Comparison of ENCODE assay signal across 30 mouse cellular contexts in the genomic region with DNA sequence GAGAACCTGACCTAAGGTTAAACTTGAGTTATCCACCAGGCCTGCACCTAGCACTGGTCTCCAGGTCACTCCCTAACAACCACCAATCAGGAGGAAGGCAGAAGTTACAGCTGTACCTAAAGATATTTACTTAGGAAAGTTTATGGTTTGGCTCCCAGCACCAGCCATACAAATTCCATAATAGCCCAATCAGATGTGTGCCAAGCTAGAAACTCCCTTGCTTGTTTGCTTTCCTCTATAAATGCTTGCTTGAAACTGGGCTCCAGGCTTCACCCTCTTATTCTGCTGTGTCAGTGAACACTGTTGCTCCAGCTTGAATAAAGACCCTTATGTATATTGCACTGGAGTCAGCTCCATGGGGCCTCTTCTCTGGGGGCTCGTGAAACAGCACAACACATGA. TPM values are rescaled to one million over a fixed set of nuclear protein-coding genes. Genes with fewer than 3 reads are reported as not detected.
DNase-seq lines count a peak whose midpoint lies in the region; ATAC-seq and TF ChIP-seq lines count a peak whose summit lies in the region.
"Had no signal": no experiment of that assay in that cellular context is flagged by ENCODE, and none has a peak within 500 bp of the region (broad histone marks: within the 10 kb centered on the region; RNA-seq: fewer than 3 reads in every experiment).

No protein-coding gene starts in this region.

- no peak overlapping the region for H3K9ac ChIP-seq in lung, postnatal 0 days (replicated peaks; ENCODE audit: low read depth)
- no peak overlapping the region for H3K9ac ChIP-seq in intestine, embryonic 16.5 days (ENCODE audit: low read depth, low read length)
- H3K9ac ChIP-seq in limb, embryonic 14.5 days (ENCODE audit: low read depth, low read length, severe bottlenecking): no peak overlapping the region
- H3K9ac ChIP-seq: embryonic facial prominence, embryonic 15.5 days; heart, embryonic 15.5 days; hindbrain, embryonic 13.5 days; midbrain, embryonic 15.5 days had no signal

- no peaks in the 10 kb centered on the region for H3K9me3 ChIP-seq in lung, postnatal 0 days (ENCODE audit: low read length)
- no peaks in the 10 kb centered on the region for H3K9me3 ChIP-seq in intestine, embryonic 16.5 days (ENCODE audit: control insufficient read depth, low read length)
- H3K9me3 ChIP-seq in limb, embryonic 14.5 days (ENCODE audit: control insufficient read depth, low read length): 0 out of 2 replicates have a peak, but pooled peaks cover 3% of the 10 kb centered on the region
- H3K9me3 ChIP-seq: embryonic facial prominence, embryonic 10.5 days; embryonic facial prominence, embryonic 15.5 days; heart, embryonic 15.5 days; hindbrain, embryonic 13.5 days; midbrain, embryonic 10.5 days; midbrain, embryonic 15.5 days had no signal

- peak; percentile 20 for DNase-seq in lung, postnatal 0 days (ENCODE audit: low spot score)
- no peak for DNase-seq in lung, adult 2 months
- no peak for DNase-seq in limb, embryonic 14.5 days (ENCODE audit: low spot score)
- DNase-seq in neural tube, embryonic 10.5 days (ENCODE audit: extremely low spot score, low spot score): no peak
- DNase-seq in adrenal gland, adult 18-20 months (ENCODE audit: low spot score in 2 of 2): no peak
- DNase-seq: adrenal gland, adult 8-10 months; B cell, adult 2 months; cerebellum, adult 8-10 months; cerebellum, postnatal 25 days; gastrocnemius, postnatal 14 days; kidney, adult 2 months; kidney, postnatal 36 days; layer of hippocampus, postnatal 36 days; left cerebral cortex, postnatal 4 days; right cerebral cortex, postnatal 25 days; spleen, adult 18-20 months; thymus, postnatal 4 days had no signal

- no peaks in the 10 kb centered on the region for H3K27me3 ChIP-seq in lung, postnatal 0 days (replicated peaks; ENCODE audit: insufficient read depth, low read length)
- no peaks in the 10 kb centered on the region for H3K27me3 ChIP-seq in intestine, embryonic 16.5 days (replicated peaks; ENCODE audit: control insufficient read depth, insufficient read depth, low read length)
- H3K27me3 ChIP-seq in limb, embryonic 14.5 days (ENCODE audit: control insufficient read depth, insufficient read depth, low read length): no peaks in the 10 kb centered on the region
- H3K27me3 ChIP-seq: embryonic facial prominence, embryonic 15.5 days had no signal

- 38% methylated on average over 1 of the region's 1 CpGs for WGBS in lung, postnatal 0 days
- 44% methylated on average over 1 of the region's 1 CpGs for WGBS in lung, adult 2 months
- 40% methylated on average over 1 of the region's 1 CpGs for WGBS in intestine, embryonic 16.5 days
- WGBS in limb, embryonic 14.5 days: 55% methylated on average over 1 of the region's 1 CpGs

- no peak for TF ChIP-seq EP300 in lung, postnatal 0 days (IDR thresholded peaks at IDR 0.05)

- no peaks in the 10 kb centered on the region for H3K4me1 ChIP-seq in lung, postnatal 0 days (ENCODE audit: insufficient read depth, low read depth, low read length)
- H3K4me1 ChIP-seq in lung, adult 2 months (ENCODE audit: control insufficient read depth, insufficient read depth, low read length): no peaks in the 10 kb centered on the region
- H3K4me1 ChIP-seq in intestine, embryonic 16.5 days (ENCODE audit: control insufficient read depth, insufficient read depth, low read length): peaks cover 8% of the 10 kb centered on the region
- no peaks in the 10 kb centered on the region; the same call in 1 of the 2 replicates for H3K4me1 ChIP-seq in limb, embryonic 14.5 days (ENCODE audit: control insufficient read depth, insufficient read depth, low read length)
- H3K4me1 ChIP-seq: embryonic facial prominence, embryonic 15.5 days; heart, embryonic 15.5 days had no signal

- no peak overlapping the region for H3K4me3 ChIP-seq in lung, postnatal 0 days (ENCODE audit: low read depth, low read length)
- H3K4me3 ChIP-seq in lung, adult 2 months (replicated peaks; ENCODE audit: extremely low read depth, low read depth, low read length): no peak overlapping the region
- no peak overlapping the region for H3K4me3 ChIP-seq in intestine, embryonic 16.5 days (ENCODE audit: low read length)
- H3K4me3 ChIP-seq in limb, embryonic 14.5 days (replicated peaks; ENCODE audit: low read length): no peak overlapping the region
- H3K4me3 ChIP-seq: embryonic facial prominence, embryonic 10.5 days; embryonic facial prominence, embryonic 15.5 days; heart, embryonic 15.5 days; hindbrain, embryonic 13.5 days; midbrain, embryonic 10.5 days; midbrain, embryonic 15.5 days had no signal

- H3K4me2 ChIP-seq in lung, postnatal 0 days (replicated peaks; ENCODE audit: low read depth, low read length): no peak overlapping the region
- H3K4me2 ChIP-seq in intestine, embryonic 16.5 days (ENCODE audit: low read depth, low read length): no peak overlapping the region
- H3K4me2 ChIP-seq in limb, embryonic 14.5 days (replicated peaks; ENCODE audit: low read depth, low read length, severe bottlenecking): no peak overlapping the region
- H3K4me2 ChIP-seq: embryonic facial prominence, embryonic 15.5 days; heart, embryonic 15.5 days; hindbrain, embryonic 13.5 days; liver, embryonic 11.5 days; midbrain, embryonic 15.5 days had no signal

- no peaks in the 10 kb centered on the region for H3K36me3 ChIP-seq in lung, postnatal 0 days (ENCODE audit: insufficient read depth, low read length)
- H3K36me3 ChIP-seq in intestine, embryonic 16.5 days (ENCODE audit: control insufficient read depth, insufficient read depth, low read length): no peaks in the 10 kb centered on the region
- H3K36me3 ChIP-seq in limb, embryonic 14.5 days (ENCODE audit: control insufficient read depth, insufficient read depth, low read length): no peaks in the 10 kb centered on the region
- H3K36me3 ChIP-seq: embryonic facial prominence, embryonic 10.5 days; embryonic facial prominence, embryonic 15.5 days; heart, embryonic 15.5 days; hindbrain, embryonic 13.5 days; midbrain, embryonic 10.5 days; midbrain, embryonic 15.5 days had no signal

- peak; percentile 28 for ATAC-seq in lung, postnatal 0 days
- peak; percentile 90 for ATAC-seq in intestine, embryonic 16.5 days
- peak; percentile 62; the same call in 1 of the 2 replicates for ATAC-seq in limb, embryonic 14.5 days (ENCODE audit: low FRiP score, low read depth)
- ATAC-seq: activated CD4-positive, CD25-positive, alpha-beta regulatory T cell, adult 4 months; forebrain, embryonic 14.5 days; midbrain, embryonic 15.5 days had no signal

- TF ChIP-seq POLR2A in lung, adult 2 months (IDR thresholded peaks at IDR 0.05; ENCODE audit: borderline replicate concordance, extremely low read depth, low read depth, low read length): no peak
- no peak for TF ChIP-seq POLR2A in limb, embryonic 14.5 days (IDR thresholded peaks at IDR 0.05; ENCODE audit: borderline replicate concordance, extremely low read depth, insufficient read depth, insufficient read length)

- TF ChIP-seq CTCF in lung, postnatal 0 days (IDR thresholded peaks at IDR 0.05): no peak
- no peak for TF ChIP-seq CTCF in lung, adult 2 months (IDR thresholded peaks at IDR 0.05; ENCODE audit: insufficient read depth, low read length)

- no peak overlapping the region for H3K27ac ChIP-seq in lung, postnatal 0 days (ENCODE audit: low read length)
- peak overlapping the region; percentile 54; the same call in 1 of the 2 replicates for H3K27ac ChIP-seq in intestine, embryonic 16.5 days (ENCODE audit: low read length)
- no peak overlapping the region for H3K27ac ChIP-seq in limb, embryonic 14.5 days (replicated peaks; ENCODE audit: low read depth, low read length)
- H3K27ac ChIP-seq: embryonic facial prominence, embryonic 10.5 days; embryonic facial prominence, embryonic 15.5 days; heart, embryonic 15.5 days; hindbrain, embryonic 13.5 days; midbrain, embryonic 10.5 days; midbrain, embryonic 15.5 days had no signal

RNA-seq across cellular contexts. Expression of a gene that starts 7.4 kb away (rescaled TPM):
- polyA plus RNA-seq in lung, postnatal 0 days (2015; fragmentation: Nextera tagmentation; extraction: Ambion mirVana): not detected in 2 replicates
- 0.11 TPM in 2 replicates for polyA plus RNA-seq in lung, adult 2 months (2012; rRNA removed)
- 0.22 and 0.26 TPM in 2 replicates for polyA plus RNA-seq in intestine, embryonic 16.5 days (2015; fragmentation: Nextera tagmentation; extraction: Ambion mirVana)
- 0.65 and 0.91 TPM in 2 replicates for polyA plus RNA-seq in limb, embryonic 14.5 days (2012; rRNA removed)
- 0.18 and 0.23 TPM in 2 replicates for polyA plus RNA-seq in limb, embryonic 14.5 days (2014; fragmentation: Nextera tagmentation; extraction: Ambion mirVana)
- total RNA-seq in adrenal gland, adult 18-20 months (2021): under 1 TPM; 0.70 to 0.99 TPM
- total RNA-seq: CH12.LX; granulocyte monocyte progenitor cell, adult 5-6 weeks; neutrophil, adult 5-6 weeks had no signal
- polyA plus RNA-seq: activated CD4-positive, CD25-positive, alpha-beta regulatory T cell, adult 4 months had no signal

Comparison
In these comparisons a context has a peak if more than half of its experiments do, and no peak if none do; other contexts are left out.
1. ATAC-seq: peak in every context shown above with its lines; median percentile 90 in intestine, embryonic 16.5 days; 62 in limb, embryonic 14.5 days; 28 in lung, postnatal 0 days.